In genomic region chr10:128409692-128410559, GRCm38 (mm10) we compare ENCODE assay signal across 8 mouse cellular contexts. TPM values are rescaled to one million over a fixed set of nuclear protein-coding genes. Genes with fewer than 3 reads are reported as not detected.
DNase-seq lines count a peak whose midpoint lies in the region; ATAC-seq and TF ChIP-seq lines count a peak whose summit lies in the region.

No protein-coding gene starts in this region.

- H3K36me3 ChIP-seq in hindbrain, postnatal 0 days (ENCODE audit: insufficient read depth, low read length): peaks cover 2% of the 10 kb centered on the region; the same call in 1 of the 2 replicates

- peak overlapping the region; percentile 92 for H3K27ac ChIP-seq in gastrocnemius, adult 2 months
- H3K27ac ChIP-seq in hindbrain, postnatal 0 days: peak overlapping the region; percentile 96
- H3K27ac ChIP-seq in left cerebral cortex, adult 2 months: peak overlapping the region; percentile 95

- peak overlapping the region; percentile 70 for H3K4me3 ChIP-seq in gastrocnemius, adult 2 months
- peak overlapping the region; percentile 96 for H3K4me3 ChIP-seq in hindbrain, postnatal 0 days (ENCODE audit: low read length)
- peak overlapping the region; percentile 86 for H3K4me3 ChIP-seq in left cerebral cortex, adult 2 months

- 7% methylated on average over 36 of the region's 36 CpGs for WGBS in hindbrain, postnatal 0 days

- peak overlapping the region; percentile 95 for H3K4me2 ChIP-seq in hindbrain, postnatal 0 days (ENCODE audit: low read depth, low read length)

- peak; percentile 86 for ATAC-seq in common myeloid progenitor, adult 5-6 weeks (replicated peaks; ENCODE audit: low read depth, poor library complexity, severe bottlenecking)
- peak; percentile 91 for ATAC-seq in hindbrain, postnatal 0 days
- ATAC-seq in megakaryocyte, adult 5-6 weeks (ENCODE audit: poor library complexity, severe bottlenecking): peak; percentile 86

- no peaks in the 10 kb centered on the region for H3K9me3 ChIP-seq in hindbrain, postnatal 0 days (ENCODE audit: low read length)

- DNase-seq in ZHBTc4 (ENCODE audit: low read depth, low spot score): peak; percentile 99
- DNase-seq in gastrocnemius, adult 2 months: peak; percentile 97
- DNase-seq in hindbrain, postnatal 0 days (ENCODE audit: low spot score): peak; percentile 98
- DNase-seq in left cerebral cortex, adult 2 months (ENCODE audit: extremely low spot score in 1 of 2, low spot score in 2 of 2): peak; percentile 96 to 97
- DNase-seq in right cerebral cortex, adult 2 months (ENCODE audit: low spot score in 2 of 2): peak; percentile 98 to 99
- DNase-seq in urinary bladder, postnatal 14 days (ENCODE audit: low spot score): peak; percentile 98

- TF ChIP-seq CTCF in gastrocnemius, adult 2 months (IDR thresholded peaks at IDR 0.05): peak; percentile 78
- TF ChIP-seq CTCF in hindbrain, postnatal 0 days (IDR thresholded peaks at IDR 0.05; ENCODE audit: low read depth): peak; percentile 83
- peak; percentile 81 for TF ChIP-seq CTCF in left cerebral cortex, adult 2 months (IDR thresholded peaks at IDR 0.05)

- H3K4me1 ChIP-seq in hindbrain, postnatal 0 days (ENCODE audit: insufficient read depth, low read length): peaks cover 20% of the 10 kb centered on the region

- no peaks in the 10 kb centered on the region for H3K27me3 ChIP-seq in hindbrain, postnatal 0 days (ENCODE audit: insufficient read depth, low read length)

- intact Hi-C loops in gastrocnemius, adult 2 months (cut with DNase I): loop anchor here (1.0 kb wide), 1 partner anchor 45 kb away; no protein-coding TSS in a partner anchor
- intact Hi-C loops in left cerebral cortex, adult 2 months (cut with DNase I): loop anchor here (1.0 to 2.0 kb wide), 3 partner anchors 31 to 49 kb away; partner anchors contain the start of genes Coq10a and Smarcc2

- peak overlapping the region; percentile 82 for H3K9ac ChIP-seq in hindbrain, postnatal 0 days (replicated peaks; ENCODE audit: low read length)

RNA-seq across cellular contexts. Expression of gene Nabp2, which starts 1.4 kb away (rescaled TPM):
- 45.7 and 64.8 TPM in 2 replicates for total RNA-seq in common myeloid progenitor, adult 5-6 weeks (2017)
- 10 to 100 TPM; 56.7 to 59.0 TPM for total RNA-seq in gastrocnemius, adult 2 months (2021)
- 73.9 and 98.9 TPM in 2 replicates for total RNA-seq in hindbrain, postnatal 0 days (2014; rRNA removed)
- polyA plus RNA-seq in hindbrain, postnatal 0 days (2015; fragmentation: Nextera tagmentation; extraction: Ambion mirVana): 135 and 140 TPM in 2 replicates
- 10 to 100 TPM; 87.0 to 91.1 TPM for total RNA-seq in left cerebral cortex, adult 2 months (2021)
- 76.8 and 79.3 TPM in 2 replicates for total RNA-seq in megakaryocyte, adult 5-6 weeks (2015)
- 54.3 and 59.1 TPM in 2 replicates for total RNA-seq in megakaryocyte, adult 5-6 weeks (2017)

RNA-seq across cellular contexts. Expression of gene Rnf41, which starts 1.5 kb away (rescaled TPM):
- total RNA-seq in common myeloid progenitor, adult 5-6 weeks (2017): 13.0 and 13.5 TPM in 2 replicates
- total RNA-seq in gastrocnemius, adult 2 months (2021): 10 to 100 TPM; 13.3 to 13.4 TPM
- total RNA-seq in hindbrain, postnatal 0 days (2014; rRNA removed): 98.1 and 105 TPM in 2 replicates
- 75.8 and 76.3 TPM in 2 replicates for polyA plus RNA-seq in hindbrain, postnatal 0 days (2015; fragmentation: Nextera tagmentation; extraction: Ambion mirVana)
- total RNA-seq in left cerebral cortex, adult 2 months (2021): 10 to 100 TPM; 74.0 to 76.6 TPM
- total RNA-seq in megakaryocyte, adult 5-6 weeks (2015): 16.4 and 17.6 TPM in 2 replicates
- 24.6 and 26.1 TPM in 2 replicates for total RNA-seq in megakaryocyte, adult 5-6 weeks (2017)

RNA-seq across cellular contexts. Expression of gene Slc39a5, which starts 8.9 kb away (rescaled TPM):
- total RNA-seq in common myeloid progenitor, adult 5-6 weeks (2017): not detected in 2 replicates
- total RNA-seq in gastrocnemius, adult 2 months (2021): not detected
- total RNA-seq in hindbrain, postnatal 0 days (2014; rRNA removed): 0.58 and 2.3 TPM in 2 replicates
- 0.55 and 0.66 TPM in 2 replicates for polyA plus RNA-seq in hindbrain, postnatal 0 days (2015; fragmentation: Nextera tagmentation; extraction: Ambion mirVana)
- total RNA-seq in left cerebral cortex, adult 2 months (2021): not detected
- total RNA-seq in megakaryocyte, adult 5-6 weeks (2015): not detected in 2 replicates
- not detected in 2 replicates for total RNA-seq in megakaryocyte, adult 5-6 weeks (2017)

RNA-seq across cellular contexts. Expression of gene Ankrd52, which starts 33.0 kb away (rescaled TPM):
- total RNA-seq in common myeloid progenitor, adult 5-6 weeks (2017): 9.8 and 17.4 TPM in 2 replicates
- 10 to 100 TPM; 46.7 to 58.9 TPM for total RNA-seq in gastrocnemius, adult 2 months (2021)
- 38.8 and 39.5 TPM in 2 replicates for total RNA-seq in hindbrain, postnatal 0 days (2014; rRNA removed)
- polyA plus RNA-seq in hindbrain, postnatal 0 days (2015; fragmentation: Nextera tagmentation; extraction: Ambion mirVana): 9.1 and 10.6 TPM in 2 replicates
- 10 to 100 TPM; 60.8 to 63.9 TPM for total RNA-seq in left cerebral cortex, adult 2 months (2021)
- 35.2 and 37.0 TPM in 2 replicates for total RNA-seq in megakaryocyte, adult 5-6 weeks (2015)
- 9.3 and 13.7 TPM in 2 replicates for total RNA-seq in megakaryocyte, adult 5-6 weeks (2017)

RNA-seq across cellular contexts. Expression of gene Coq10a, which starts 41.1 kb away (rescaled TPM):
- 6.4 and 11.8 TPM in 2 replicates for total RNA-seq in common myeloid progenitor, adult 5-6 weeks (2017)
- total RNA-seq in gastrocnemius, adult 2 months (2021): 100 to 1,000 TPM; 447 to 542 TPM
- 26.9 and 42.1 TPM in 2 replicates for total RNA-seq in hindbrain, postnatal 0 days (2014; rRNA removed)
- 50.8 and 52.1 TPM in 2 replicates for polyA plus RNA-seq in hindbrain, postnatal 0 days (2015; fragmentation: Nextera tagmentation; extraction: Ambion mirVana)
- 10 to 100 TPM; 53.0 to 54.6 TPM for total RNA-seq in left cerebral cortex, adult 2 months (2021)
- 22.6 and 24.4 TPM in 2 replicates for total RNA-seq in megakaryocyte, adult 5-6 weeks (2015)
- 14.1 and 19.2 TPM in 2 replicates for total RNA-seq in megakaryocyte, adult 5-6 weeks (2017)

Comparison
In these comparisons a context has a peak if more than half of its experiments do, and no peak if none do; other contexts are left out.
1. Peak in every context shown above with its lines: DNase-seq, ATAC-seq, H3K4me3 ChIP-seq and H3K27ac ChIP-seq.